Mouse (Mus musculus) splenic B cell, adult 2 months (primary cell): ENCODE data around the gene Zfp637.
A peak's percentile ranks its signal among the peaks of the same experiment; 100 is the strongest.

ENCODE experiments used
- DNase-seq: peaks from one replicate; pipeline ENCODE4 v3.0.0-alpha.2; 2011; ENCODE audit warnings: low read depth, low spot score
- H3K27me3 ChIP-seq: 2 replicates; pipeline ENCODE4 v1.6.1; 2012; ENCODE audit warnings: mild to moderate bottlenecking, low read length, moderate library complexity, mixed read lengths; ENCODE audit not compliant: control insufficient read depth, poor library complexity, insufficient read depth, severe bottlenecking
- H3K36me3 ChIP-seq: 2 replicates; pipeline ENCODE4 v1.6.1; 2012; ENCODE audit warnings: mild to moderate bottlenecking, low read length, moderate library complexity, mixed read lengths; ENCODE audit not compliant: control insufficient read depth, poor library complexity, insufficient read depth, severe bottlenecking

Zfp637 gene

DNA sequence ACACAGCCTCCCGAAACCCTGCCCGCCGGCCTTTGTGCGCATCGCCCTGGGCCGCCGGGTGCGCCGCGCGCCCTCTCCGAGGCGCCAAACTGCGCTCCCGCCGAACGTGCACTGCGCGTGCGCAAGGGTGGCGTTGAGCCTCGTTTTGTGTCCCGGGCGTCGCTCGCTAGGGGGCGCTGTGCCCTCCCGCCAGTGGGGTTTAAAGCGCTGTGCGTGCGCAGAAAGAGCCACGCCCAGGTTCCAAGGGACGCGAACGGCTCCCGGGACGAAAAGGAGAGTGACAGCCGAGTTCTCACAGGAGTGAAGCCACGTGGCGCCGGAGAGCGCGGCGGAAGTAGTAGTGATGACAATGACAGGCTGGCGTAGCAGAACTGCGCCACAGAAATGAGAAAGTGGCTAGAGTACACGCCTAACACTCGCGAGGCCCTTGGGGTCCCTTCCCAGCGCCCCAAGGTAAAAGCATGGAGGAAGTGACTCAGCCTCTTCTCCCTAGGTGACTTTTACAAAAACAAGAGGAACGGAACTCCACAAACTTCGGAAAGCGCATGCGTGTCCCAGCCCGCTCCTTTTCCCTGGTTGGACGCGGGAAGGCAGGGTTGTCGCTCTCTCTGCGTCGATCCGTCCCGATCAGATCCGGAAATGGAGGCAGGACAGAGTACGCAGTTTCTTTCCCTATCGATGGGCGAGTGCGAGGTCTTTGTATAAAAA is 38.6 kb downstream of the Zfp637 start:
- Histone ChIP-seq H3K27me3 (no peaks in the 10 kb centered on the region), H3K36me3 (no peaks in the 10 kb centered on the region)
- peak; percentile 99 for DNase-seq

DNA sequence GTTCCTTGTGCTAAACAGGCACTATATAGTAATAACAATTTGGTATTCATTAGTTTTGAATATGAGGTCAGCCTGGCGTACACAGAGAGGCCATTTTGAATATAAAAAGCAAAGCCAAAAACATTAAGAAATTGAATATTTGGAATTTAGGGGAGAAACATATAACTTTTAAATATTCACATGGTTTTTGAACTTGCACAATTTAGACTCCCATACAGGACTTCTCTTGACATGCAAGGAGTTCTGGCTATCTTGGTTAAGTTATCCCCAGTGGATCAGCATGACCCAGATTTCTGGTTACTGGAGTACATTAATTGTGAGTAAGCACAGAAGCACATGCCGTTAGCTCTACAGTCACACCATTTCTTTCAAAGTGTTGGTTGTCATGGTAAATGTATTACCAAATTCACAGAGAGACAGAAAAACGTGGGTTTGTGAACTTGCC is 39.4 kb downstream of the Zfp637 start:
- peak; percentile 34 for DNase-seq
- Histone ChIP-seq H3K36me3 (no peaks in the 10 kb centered on the region), H3K27me3 (no peaks in the 10 kb centered on the region)

DNA sequence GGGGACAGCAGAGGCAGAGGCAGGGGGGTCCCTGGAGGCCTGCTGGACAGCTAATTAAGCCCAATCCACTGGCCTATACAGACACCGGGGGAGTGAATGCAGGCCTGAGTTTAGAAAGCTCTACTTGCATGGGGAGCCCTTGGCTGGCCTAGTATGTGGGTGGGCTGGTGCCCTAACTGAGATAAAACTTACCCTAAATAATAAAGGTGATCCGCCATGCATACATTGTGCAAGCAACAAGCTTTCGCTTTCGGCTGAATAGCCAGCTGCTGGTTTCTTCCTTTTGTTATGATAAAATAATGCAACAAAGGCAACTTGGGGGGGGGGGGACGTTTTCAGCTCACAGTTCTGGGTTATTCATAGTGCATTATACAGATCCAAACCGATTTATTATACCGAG is 40.2 kb downstream of the Zfp637 start:
- peak; percentile 38 for DNase-seq
- Histone ChIP-seq H3K36me3 (no peaks in the 10 kb centered on the region), H3K27me3 (no peaks in the 10 kb centered on the region)

DNA sequence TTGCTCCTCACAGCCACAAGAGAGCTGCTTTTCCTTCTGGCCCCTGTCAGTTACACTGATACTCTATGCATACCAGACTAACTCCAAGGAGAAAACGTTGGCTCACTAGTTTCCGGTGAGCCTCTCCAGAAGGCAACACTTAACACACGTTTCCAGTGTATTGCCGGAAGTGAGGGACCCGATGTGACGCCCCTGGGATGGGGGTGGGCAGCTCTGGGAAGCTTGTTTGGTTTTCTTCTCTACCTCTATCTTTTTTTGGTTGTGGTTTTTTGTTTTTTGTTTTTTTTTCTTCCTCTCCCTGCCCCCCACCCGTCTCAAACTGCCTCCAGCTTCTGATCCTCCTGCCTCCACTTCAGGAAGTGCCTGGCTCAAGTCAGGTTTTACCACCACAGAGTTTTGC is 41.0 kb downstream of the Zfp637 start:
- H3K27me3 ChIP-seq: no peaks in the 10 kb centered on the region
- no peak for DNase-seq

DNA sequence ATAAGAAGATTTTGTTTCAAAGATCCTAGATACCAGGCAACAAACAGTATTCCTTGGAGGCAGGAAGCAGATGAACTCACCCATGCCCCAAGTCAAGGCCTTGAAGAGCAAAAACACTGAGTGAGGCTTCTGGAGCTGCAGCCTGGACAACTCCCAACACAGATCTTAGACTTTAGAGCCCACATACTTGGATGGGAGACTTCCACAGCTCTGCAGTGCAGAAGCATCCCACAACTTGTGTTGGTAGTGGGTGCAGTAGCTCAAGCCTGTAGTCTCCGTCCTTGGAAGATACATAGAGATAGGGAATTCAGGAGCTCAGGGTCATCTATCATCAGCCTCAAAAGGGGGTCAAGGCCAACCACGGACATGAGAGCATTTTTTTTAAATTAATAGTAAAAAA is 45.0 kb downstream of the Zfp637 start:
- DNase-seq: no peak
- no peaks in the 10 kb centered on the region for H3K36me3 ChIP-seq
- no peaks in the 10 kb centered on the region for H3K27me3 ChIP-seq

More for the DNA sequence above, 41.0 kb downstream of the Zfp637 start:
- H3K36me3 ChIP-seq: no peaks in the 10 kb centered on the region

DNA sequence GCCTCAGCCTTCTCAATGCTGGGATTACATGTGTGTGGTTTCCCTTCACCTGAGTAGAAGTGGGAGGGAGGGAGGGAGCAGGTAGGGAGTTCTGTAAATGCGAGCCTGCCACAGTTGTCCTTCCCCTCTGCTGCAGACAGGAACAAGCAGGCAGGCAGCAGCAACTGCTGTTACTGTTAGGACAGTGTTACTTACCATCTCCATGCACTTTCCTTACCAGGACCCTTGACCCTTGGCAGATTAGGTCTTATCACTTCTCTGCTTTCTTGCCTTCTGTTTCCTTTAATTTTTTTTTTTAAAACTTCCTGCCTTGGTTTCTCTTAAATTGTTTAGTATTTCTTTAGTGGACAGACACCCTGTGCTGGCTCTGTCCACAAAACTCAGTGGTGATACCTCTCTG is 47.1 kb downstream of the Zfp637 start:
- DNase-seq: no peak
- Histone ChIP-seq H3K27me3 (no peaks in the 10 kb centered on the region), H3K36me3 (no peaks in the 10 kb centered on the region)

DNA sequence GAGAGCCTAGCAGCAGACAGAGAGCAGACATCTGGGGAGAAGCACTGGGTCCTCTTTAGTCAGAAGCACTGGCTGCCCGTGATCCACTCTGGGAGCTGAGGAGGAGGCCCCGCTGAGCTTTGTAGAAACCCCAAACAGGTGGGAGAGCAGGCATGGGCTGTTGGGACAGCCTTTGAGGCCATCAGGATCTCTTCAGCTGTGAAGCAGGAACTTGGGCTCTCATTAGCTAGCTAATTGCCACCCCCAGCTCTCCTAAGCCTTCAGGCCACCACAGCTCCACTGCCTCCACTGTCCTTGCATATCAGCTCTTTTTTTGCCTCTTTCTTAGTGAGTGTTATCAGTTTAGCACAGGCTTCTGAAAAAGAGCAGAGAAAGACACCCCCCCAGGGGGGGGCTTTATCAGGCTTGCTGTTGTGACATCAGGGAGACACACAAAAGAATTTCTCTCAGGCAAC is 47.7 kb downstream of the Zfp637 start:
- Histone ChIP-seq H3K27me3 (no peaks in the 10 kb centered on the region), H3K36me3 (no peaks in the 10 kb centered on the region)
- DNase-seq: no peak

DNA sequence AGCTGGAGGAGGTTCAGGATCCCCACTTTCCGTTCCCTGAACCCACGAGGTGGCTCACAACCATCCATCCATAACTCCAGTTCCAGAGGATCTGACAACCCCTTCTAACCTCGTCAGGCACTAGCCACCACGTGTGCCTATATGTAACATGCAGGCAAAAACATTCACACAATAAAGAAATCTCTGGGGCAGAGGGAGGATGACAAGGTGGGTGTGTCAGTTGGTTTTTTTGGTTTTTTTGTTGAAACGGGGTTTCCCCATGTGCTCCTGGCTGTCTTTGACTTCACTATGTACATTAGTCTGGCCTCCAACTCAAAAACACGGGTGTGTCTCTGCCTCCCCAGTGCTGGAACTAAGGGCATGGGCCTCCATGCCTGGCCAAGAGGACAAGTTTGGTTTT is 49.3 kb downstream of the Zfp637 start:
- DNase-seq: peak; percentile 71
- Histone ChIP-seq H3K27me3 (no peaks in the 10 kb centered on the region), H3K36me3 (no peaks in the 10 kb centered on the region)

DNA sequence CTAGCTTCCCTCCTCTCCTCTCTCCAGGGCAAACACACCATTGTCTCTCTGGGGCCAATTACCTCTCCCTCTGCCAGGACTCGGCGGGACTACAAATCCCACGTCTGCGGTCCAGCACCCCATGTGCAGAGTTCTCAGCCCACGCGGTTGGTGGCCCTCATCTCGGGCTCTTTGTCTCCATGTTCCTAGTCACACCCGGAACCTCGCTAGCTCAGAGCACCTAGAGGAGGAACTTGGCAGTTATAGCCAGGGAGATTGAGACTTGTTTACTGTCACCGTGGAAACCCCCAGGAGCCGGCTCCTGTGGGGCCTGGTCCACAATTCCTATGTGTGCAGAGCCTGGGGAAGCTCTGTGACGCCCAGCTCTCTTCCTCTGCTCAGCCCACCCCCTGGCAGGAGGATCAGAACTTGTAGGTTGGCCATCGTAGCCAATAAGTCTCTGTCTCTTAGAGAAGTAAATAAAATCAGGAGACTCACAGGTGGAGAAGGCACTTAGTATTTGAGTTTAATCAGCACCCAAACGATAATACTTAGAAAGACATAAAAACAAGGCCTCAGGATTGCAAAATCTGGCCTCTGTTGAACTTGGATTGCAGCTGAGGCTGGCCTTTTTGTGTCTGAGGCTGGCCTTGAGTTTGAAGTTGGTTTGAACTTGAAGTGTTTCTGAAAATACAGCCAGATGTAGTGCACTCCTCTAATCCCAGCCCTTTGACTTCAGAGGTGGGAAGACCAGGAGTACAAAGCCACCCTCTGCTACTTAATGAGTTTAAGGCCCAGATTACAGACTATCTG is 50.6 kb downstream of the Zfp637 start:
- no peaks in the 10 kb centered on the region for H3K36me3 ChIP-seq
- peak; percentile 65 for DNase-seq
- H3K27me3 ChIP-seq: no peaks in the 10 kb centered on the region

DNA sequence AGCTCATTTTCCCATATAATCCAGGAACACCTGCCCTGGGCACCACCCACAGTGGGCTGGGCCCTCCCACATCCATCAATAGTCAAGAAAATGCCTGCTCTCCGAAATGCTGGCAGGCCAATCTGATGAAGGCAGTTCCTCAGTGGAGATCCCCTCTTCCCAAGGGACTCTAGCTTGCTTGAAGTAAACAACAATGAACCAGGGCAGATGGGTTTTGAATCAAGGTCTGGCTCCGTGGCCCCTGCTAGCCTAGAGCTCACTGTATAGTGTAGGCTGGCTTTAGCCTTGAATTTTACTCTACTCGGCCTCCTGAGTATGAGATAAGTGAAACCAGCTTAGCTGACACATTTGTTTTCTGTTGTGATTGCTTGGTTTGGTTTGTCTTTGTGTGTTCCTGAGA is 51.4 kb downstream of the Zfp637 start:
- Histone ChIP-seq H3K27me3 (no peaks in the 10 kb centered on the region), H3K36me3 (no peaks in the 10 kb centered on the region)
- peak; percentile 42 for DNase-seq

DNA sequence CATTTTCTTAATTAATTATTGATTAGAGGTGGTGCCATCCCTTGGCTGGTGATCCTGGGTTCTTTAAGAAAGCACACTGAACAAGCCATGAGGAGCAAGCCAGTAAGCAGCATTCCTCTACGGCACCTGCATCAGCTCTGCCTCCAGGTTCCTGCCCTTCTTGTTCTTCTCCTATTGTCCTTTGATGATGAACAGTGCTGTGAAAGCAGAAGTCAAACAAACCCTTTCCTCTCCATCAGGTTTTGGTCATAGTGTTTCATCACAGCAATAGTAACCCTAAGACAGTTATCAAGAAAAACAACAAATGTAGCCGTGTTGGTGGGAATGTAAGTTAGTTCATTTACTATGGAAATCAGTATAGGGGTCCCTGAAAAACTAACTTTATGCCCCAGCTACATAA is 52.5 kb downstream of the Zfp637 start:
- no peaks in the 10 kb centered on the region for H3K27me3 ChIP-seq
- no peaks in the 10 kb centered on the region for H3K36me3 ChIP-seq
- DNase-seq: no peak
